Mouse (Mus musculus) adrenal gland, adult (tissue): ENCODE measurements at regions not wholly inside any gene's neighbourhood (a gene's known extent, or its start where the extent isn't known, plus 50 kb on each side); places are given as distances from the start of the nearest gene placed in this dataset.
"Not testable (repeated sequence)": the region's sequence is repeated elsewhere in the genome, so short reads cannot be mapped to it uniquely, and the experiment has no call there.

Experiments
- DNase-seq, 2 experiments: peaks; one replicate each; pipeline ENCODE4 v3.0.0; 2022 to 2023; ENCODE audit warnings: low spot score in 1 of 2; ENCODE audit not compliant: inconsistent age in 2 of 2

GRCm38 (mm10) chr10:103863909-103864308, 278.9 kb upstream of the Gm21293 start:
- no peak for DNase-seq

- DNase-seq: no peak
These were observed 232.7 kb upstream of the Gm21293 start for GRCm38 (mm10) chr10:103910098-103910497.

GRCm38 (mm10) chr10:103958183-103958582, 184.6 kb upstream of the Gm21293 start:
- no peak for DNase-seq

GRCm38 (mm10) chr10:103976059-103976458, 166.7 kb upstream of the Gm21293 start:
- no peak for DNase-seq

GRCm38 (mm10) chr10:103984287-103984956, 158.4 kb upstream of the Gm21293 start:
- no peak for DNase-seq

GRCm38 (mm10) chr10:104019540-104019939, 123.2 kb upstream of the Gm21293 start:
- no peak for DNase-seq

- DNase-seq: no peak
These were observed 121.2 kb upstream of the Gm21293 start for GRCm38 (mm10) chr10:104021593-104021992.

- DNase-seq: no peak
These were observed 114.6 kb upstream of the Gm21293 start for GRCm38 (mm10) chr10:104028162-104028561.

- no peak for DNase-seq
These were observed 110.0 kb upstream of the Gm21293 start for GRCm38 (mm10) chr10:104032771-104033170.

- not testable (repeated sequence) for DNase-seq
These were observed 100.9 kb upstream of the Gm21293 start for GRCm38 (mm10) chr10:104041729-104042386.

- no peak for DNase-seq
These were observed 100.4 kb upstream of the Gm21293 start for GRCm38 (mm10) chr10:104042387-104042775.

- no peak for DNase-seq
These were observed 99.2 kb upstream of the Gm21293 start for GRCm38 (mm10) chr10:104043569-104043968.
